Mouse (Mus musculus) liver, adult 2 months (tissue): ENCODE results near the gene Lyl1. TPM values are rescaled to one million over a fixed set of nuclear protein-coding genes. Genes with fewer than 3 reads are reported as not detected.

Experiments used
- DNase-seq: peaks from one replicate; pipeline ENCODE4 v3.0.0-alpha.2; 2011; ENCODE audit warnings: low read depth, low spot score; ENCODE audit errors: extremely low read depth
- H3K27ac ChIP-seq: fragments of 200-500 bp; replicated peaks from 2 replicates; pipeline ENCODE4 v1.5.1; 2012; ENCODE audit warnings: low read depth, mild to moderate bottlenecking, control low read depth, inconsistent platforms, low read length; ENCODE audit not compliant: insufficient read depth
- H3K27me3 ChIP-seq: fragments of 200-500 bp; 2 replicates; pipeline ENCODE4 v1.6.1; 2012; ENCODE audit warnings: mild to moderate bottlenecking, moderate library complexity, low read length, inconsistent platforms; ENCODE audit not compliant: control insufficient read depth, insufficient read depth
- H3K36me3 ChIP-seq: fragments of 200-500 bp; 2 replicates; pipeline ENCODE4 v1.6.1; 2012; ENCODE audit warnings: low read length, inconsistent platforms; ENCODE audit not compliant: control insufficient read depth, insufficient read depth
- H3K4me1 ChIP-seq: fragments of 200-500 bp; 2 replicates; pipeline ENCODE4 v1.6.1; 2011; ENCODE audit warnings: low read length; ENCODE audit not compliant: control insufficient read depth, insufficient read depth
- H3K4me3 ChIP-seq: fragments of 200-500 bp; 2 replicates; pipeline ENCODE4 v1.5.1; 2011; ENCODE audit warnings: low read depth, mild to moderate bottlenecking, control low read depth, low read length, moderate library complexity; ENCODE audit not compliant: insufficient read depth
- H3K79me2 ChIP-seq: fragments of 200-500 bp; 2 replicates; pipeline ENCODE4 v1.6.1; 2012; ENCODE audit warnings: inconsistent platforms, mild to moderate bottlenecking, low read length, moderate library complexity; ENCODE audit not compliant: control insufficient read depth, insufficient read depth
- H3K9ac ChIP-seq: fragments of 200-500 bp; 2 replicates; pipeline ENCODE4 v1.6.1; 2012; ENCODE audit warnings: low read depth, mild to moderate bottlenecking, control low read depth, inconsistent platforms, low read length
- CTCF ChIP-seq: fragments of 200-500 bp; IDR thresholded peaks from 2 replicates; pipeline ENCODE4 v1.5.1; 2011; ENCODE audit warnings: low read depth, low read length, control low read depth
- POLR2A ChIP-seq: fragments of 200-500 bp; IDR thresholded peaks from 2 replicates; pipeline ENCODE4 v1.6.1; 2011; ENCODE audit warnings: low read length, control low read depth; ENCODE audit not compliant: insufficient read depth; ENCODE audit errors: extremely low read depth
- WGBS: fragments of 180-500 bp; shearing (Covaris S2); methylation state at CpG from one replicate; pipeline ENCODE4 v1.1.7; 2018; 5-methylcytosine and 5-hydroxymethylcytosine counted together
- polyA plus RNA-seq: library from polyadenylated mRNA; depleted of rRNA; stranded (reverse); fragments of >200 nt; gene quantifications from 2 replicates; pipeline ENCODE4 v1.2.3, GENCODE M21; 2012
- total RNA-seq: library from RNA; depleted of rRNA; stranded (reverse); fragments of >200 nt; gene quantifications from 2 replicates; pipeline ENCODE4 v1.2.3, GENCODE M21; 2014

Gene Lyl1
- total and polyA plus RNA-seq, 2 experiments, result 0.18 to 1.3 TPM

DNA sequence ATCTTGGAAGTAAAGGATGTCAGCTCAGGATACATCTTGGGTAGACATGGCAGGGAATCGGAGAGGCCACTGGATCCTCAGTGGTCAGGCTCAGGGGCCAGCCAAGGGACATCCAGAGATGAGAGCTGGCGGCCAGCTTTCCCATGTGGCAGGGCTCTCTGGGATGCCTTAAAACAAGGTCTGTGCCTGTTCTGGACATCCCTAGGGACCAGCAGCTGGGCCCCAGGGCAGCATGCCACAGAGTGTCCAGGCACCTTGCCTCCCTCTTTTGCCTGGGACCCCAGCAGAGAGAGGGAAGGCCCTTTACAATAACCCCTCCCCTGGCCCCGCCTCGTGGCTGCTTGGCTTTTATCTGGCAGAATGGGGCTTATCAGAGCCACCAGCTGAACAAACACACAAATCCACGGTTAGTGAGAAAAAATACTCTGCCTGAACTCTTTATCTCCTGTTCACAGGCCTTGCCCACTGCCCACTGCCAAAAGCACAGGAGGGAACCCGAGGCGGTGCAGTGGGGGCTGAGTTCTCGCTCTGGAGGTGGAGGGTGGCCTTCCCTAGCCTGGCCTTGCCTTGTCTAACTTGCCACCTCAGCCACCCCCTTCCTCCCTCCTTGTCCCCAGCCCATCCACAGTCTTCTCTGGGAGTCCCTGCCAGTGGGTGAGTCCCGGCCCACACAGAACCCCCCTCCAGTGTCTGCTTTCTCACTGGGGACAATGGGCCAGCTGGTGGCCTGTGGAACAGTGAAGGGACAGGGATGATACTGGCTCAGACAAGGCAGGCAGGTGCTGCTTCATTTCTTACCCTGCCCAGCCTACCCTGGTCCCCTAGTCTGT, 29.5 kb downstream of the Lyl1 start:
- Histone ChIP-seq H3K79me2 (peaks cover 24% of the 10 kb centered on the region), H3K36me3 (no peaks in the 10 kb centered on the region), H3K9ac (no peak overlapping the region; the same call in 1 of the 2 replicates), H3K4me1 (peaks cover 23% of the 10 kb centered on the region), H3K27ac (0 out of 2 replicates have a peak overlapping the region, but pooled peaks have one; percentile 9), H3K27me3 (no peaks in the 10 kb centered on the region), H3K4me3 (no peak overlapping the region)
- no peak for DNase-seq
- WGBS, result 48% methylated on average over 9 of the region's 9 CpGs
- TF ChIP-seq CTCF, result no peak
- TF ChIP-seq POLR2A, result no peak

GRCm38 (mm10) chr8:84731371-84732177, 30.3 kb downstream of the Lyl1 start:
- no peak for DNase-seq
- Histone ChIP-seq H3K79me2 (peaks cover 32% of the 10 kb centered on the region), H3K4me3 (no peak overlapping the region), H3K36me3 (no peaks in the 10 kb centered on the region), H3K4me1 (peaks cover 18% of the 10 kb centered on the region), H3K9ac (no peak overlapping the region), H3K27ac (no peak overlapping the region), H3K27me3 (no peaks in the 10 kb centered on the region)
- no peak for TF ChIP-seq POLR2A
- WGBS, result 65% methylated on average over 11 of the region's 11 CpGs

GRCm38 (mm10) chr8:84732545-84732944, 31.3 kb downstream of the Lyl1 start:
- Histone ChIP-seq H3K4me1 (peaks cover 18% of the 10 kb centered on the region), H3K36me3 (no peaks in the 10 kb centered on the region), H3K27ac (no peak overlapping the region), H3K9ac (no peak overlapping the region; the same call in 1 of the 2 replicates), H3K4me3 (no peak overlapping the region), H3K79me2 (peaks cover 40% of the 10 kb centered on the region), H3K27me3 (no peaks in the 10 kb centered on the region)
- WGBS, result 75% methylated on average over 5 of the region's 5 CpGs
- TF ChIP-seq CTCF, result no peak
- TF ChIP-seq POLR2A, result no peak
- no peak for DNase-seq

DNA sequence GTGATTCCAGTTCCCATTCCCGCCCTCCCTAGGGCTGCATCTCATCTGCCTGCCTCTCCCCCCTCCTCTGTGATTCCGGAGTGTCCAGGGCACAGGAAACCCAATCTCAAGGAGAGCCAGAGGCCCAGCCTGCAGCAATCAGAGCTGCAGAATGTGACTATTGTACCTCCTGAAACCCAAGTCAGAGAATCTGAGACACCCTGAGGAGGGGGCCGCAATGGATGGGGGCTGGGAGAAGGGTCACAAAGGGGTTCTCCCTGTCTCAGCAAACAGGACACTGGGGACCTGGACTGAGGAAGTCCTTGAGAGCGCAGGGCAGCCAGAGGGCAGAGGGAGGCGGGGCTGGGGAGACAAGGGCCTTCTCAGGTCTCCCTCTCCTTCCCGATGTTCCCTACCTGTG, 31.7 kb downstream of the Lyl1 start:
- no peaks in the 10 kb centered on the region for H3K36me3 ChIP-seq
- no peak overlapping the region for H3K27ac ChIP-seq
- H3K4me1 ChIP-seq, result peaks cover 20% of the 10 kb centered on the region
- H3K27me3 ChIP-seq, result no peaks in the 10 kb centered on the region
- H3K79me2 ChIP-seq, result peaks cover 43% of the 10 kb centered on the region
- H3K4me3 ChIP-seq, result no peak overlapping the region
- no peak for DNase-seq
- WGBS, result 72% methylated on average over 6 of the region's 6 CpGs
- no peak for TF ChIP-seq POLR2A
- no peak overlapping the region; the same call in 1 of the 2 replicates for H3K9ac ChIP-seq

DNA sequence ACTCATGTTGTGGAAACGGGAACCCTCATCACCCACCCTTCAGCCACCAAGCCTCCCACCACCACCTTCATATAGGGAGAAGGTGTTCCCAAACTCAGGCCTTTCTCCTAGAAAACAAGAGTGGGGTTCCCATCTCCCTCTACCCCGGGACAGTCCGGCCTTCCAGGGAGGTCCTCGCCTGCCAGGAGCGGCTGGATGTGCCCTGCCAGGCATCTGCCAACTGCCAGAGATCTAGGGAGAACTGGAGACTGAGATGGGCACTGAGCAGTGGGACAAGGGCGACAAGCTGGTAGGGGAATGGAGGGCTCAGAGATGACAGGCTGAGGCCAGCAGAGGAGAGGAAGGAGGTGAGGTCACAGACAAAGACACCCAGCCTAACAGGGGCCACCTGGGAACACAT, 32.7 kb downstream of the Lyl1 start:
- Histone ChIP-seq H3K79me2 (peaks cover 49% of the 10 kb centered on the region), H3K4me3 (no peak overlapping the region), H3K36me3 (no peaks in the 10 kb centered on the region), H3K4me1 (peaks cover 20% of the 10 kb centered on the region), H3K27ac (no peak overlapping the region), H3K9ac (no peak overlapping the region), H3K27me3 (no peaks in the 10 kb centered on the region)
- WGBS, result 94% methylated on average over 6 of the region's 6 CpGs
- DNase-seq, result no peak
- TF ChIP-seq CTCF (no peak), POLR2A (no peak)
